Mouse (Mus musculus) brain, embryonic 14.5 days (tissue): ENCODE results near the gene Oaz3. TPM values are rescaled to one million over a fixed set of nuclear protein-coding genes. Genes with fewer than 3 reads are reported as not detected.
A peak's percentile ranks its signal among the peaks of the same experiment; 100 is the strongest.

Experiments used
- DNase-seq: peaks from one replicate; pipeline ENCODE4 v3.0.0-alpha.2; 2011; ENCODE audit warnings: low read depth
- CTCF ChIP-seq: fragments of 200-500 bp; IDR thresholded peaks from 2 replicates; pipeline ENCODE4 v1.5.1; 2012; ENCODE audit warnings: inconsistent platforms, mild to moderate bottlenecking, moderate library complexity, borderline replicate concordance; ENCODE audit not compliant: insufficient read depth, insufficient read length; ENCODE audit errors: extremely low read depth
- POLR2A ChIP-seq: fragments of 200-500 bp; IDR thresholded peaks from 2 replicates; pipeline ENCODE4 v1.6.1; 2012; ENCODE audit warnings: mild to moderate bottlenecking, inconsistent platforms, borderline replicate concordance; ENCODE audit not compliant: poor library complexity, insufficient read depth, insufficient read length, severe bottlenecking; ENCODE audit errors: extremely low read depth
- polyA plus RNA-seq: library from polyadenylated mRNA; depleted of rRNA; stranded (reverse); fragments of >200 nt; gene quantifications from 2 replicates; pipeline ENCODE4 v1.2.3, GENCODE M21; 2012; rRNA removed

Gene Oaz3
- polyA plus RNA-seq = 0.16 and 0.57 TPM in 2 replicates

- DNase-seq = no peak
- TF ChIP-seq CTCF (no peak), POLR2A (no peak)
Observed at GRCm38 (mm10) chr3:94443597-94443964, at the start of gene Oaz3. Gene Oaz3 (minus strand): TSS chr3:94443915.

GRCm38 (mm10) chr3:94487581-94487980 is 43.9 kb upstream of the Oaz3 start:
- TF ChIP-seq CTCF = no peak
- no peak for TF ChIP-seq POLR2A

GRCm38 (mm10) chr3:94485922-94486321 is 42.2 kb upstream of the Oaz3 start:
- DNase-seq = peak; percentile 68

More at GRCm38 (mm10) chr3:94487581-94487980, 43.9 kb upstream of the Oaz3 start:
- no peak for DNase-seq

GRCm38 (mm10) chr3:94483790-94484439 is 40.2 kb upstream of the Oaz3 start:
- DNase-seq = peak; percentile 98
- TF ChIP-seq CTCF (no peak), POLR2A (no peak)

More at GRCm38 (mm10) chr3:94485922-94486321, 42.2 kb upstream of the Oaz3 start:
- no peak for TF ChIP-seq CTCF
- no peak for TF ChIP-seq POLR2A

GRCm38 (mm10) chr3:94482764-94483385 is 39.2 kb upstream of the Oaz3 start:
- TF ChIP-seq CTCF = no peak
- no peak for TF ChIP-seq POLR2A
- no peak for DNase-seq

GRCm38 (mm10) chr3:94481429-94481828 is 37.7 kb upstream of the Oaz3 start:
- no peak for DNase-seq

GRCm38 (mm10) chr3:94480291-94480884 is 36.7 kb upstream of the Oaz3 start, which contains the start of gene Riiad1:
Gene Riiad1 (minus strand): TSS chr3:94480341.
- DNase-seq = peak; percentile 57
- TF ChIP-seq CTCF = no peak

More at GRCm38 (mm10) chr3:94481429-94481828, 37.7 kb upstream of the Oaz3 start:
- no peak for TF ChIP-seq POLR2A
- TF ChIP-seq CTCF = no peak

- DNase-seq = no peak
- TF ChIP-seq CTCF (no peak), POLR2A (no peak)
Observed at GRCm38 (mm10) chr3:94479564-94479963, 35.8 kb upstream of the Oaz3 start.

- no peak for TF ChIP-seq CTCF
- TF ChIP-seq POLR2A = no peak
- peak; percentile 55 for DNase-seq
Observed at GRCm38 (mm10) chr3:94478591-94479169, 35.0 kb upstream of the Oaz3 start.

- peak; percentile 98 for DNase-seq
- TF ChIP-seq CTCF (no peak), POLR2A (peak; percentile 50; the same call in 1 of the 2 replicates)
Observed at GRCm38 (mm10) chr3:94477981-94478422, 34.3 kb upstream of the Oaz3 start, which contains the start of gene Celf3. Gene Celf3 (plus strand): TSS chr3:94478295.

GRCm38 (mm10) chr3:94477444-94477843 is 33.7 kb upstream of the Oaz3 start:
- TF ChIP-seq CTCF = no peak
- no peak for TF ChIP-seq POLR2A
- peak; percentile 64 for DNase-seq
